In the genomic region with DNA sequence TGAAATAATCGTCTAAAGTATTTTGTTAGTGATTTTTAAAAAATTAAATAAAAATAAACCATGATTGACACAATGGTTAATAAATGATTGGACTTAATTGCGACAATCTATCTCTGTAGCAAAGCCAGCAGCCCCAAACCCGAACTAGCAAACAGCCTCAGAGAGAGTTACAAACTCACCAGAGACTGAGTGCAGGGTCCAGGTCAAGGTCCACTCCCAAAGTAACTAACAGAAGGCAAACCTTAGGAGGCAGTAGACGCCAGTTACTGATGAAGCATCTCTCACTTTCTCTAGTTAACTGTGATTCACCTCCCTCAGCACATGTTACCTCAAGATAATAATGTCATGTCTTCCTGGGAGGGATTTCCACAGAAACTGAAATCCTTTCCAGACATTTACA, we compare ENCODE assay signal across 19 mouse cellular contexts. TPM values are rescaled to one million over a fixed set of nuclear protein-coding genes. Genes with fewer than 3 reads are reported as not detected.
DNase-seq lines count a peak whose midpoint lies in the region; ATAC-seq and TF ChIP-seq lines count a peak whose summit lies in the region.
"Had no signal": no experiment of that assay in that cellular context is flagged by ENCODE, and none has a peak within 500 bp of the region (broad histone marks: within the 10 kb centered on the region; RNA-seq: fewer than 3 reads in every experiment).

No protein-coding gene starts in this region.

- no peak overlapping the region for H3K27ac ChIP-seq in kidney, embryonic 14.5 days (ENCODE audit: low read depth, low read length)
- H3K27ac ChIP-seq in stomach, postnatal 0 days (replicated peaks), result no peak overlapping the region
- H3K27ac ChIP-seq: embryonic facial prominence, embryonic 13.5 days; lung, embryonic 15.5 days; macrophage had no signal

- no peaks in the 10 kb centered on the region for H3K4me1 ChIP-seq in kidney, embryonic 14.5 days (ENCODE audit: control insufficient read depth, insufficient read depth, low read length)
- H3K4me1 ChIP-seq in stomach, postnatal 0 days (replicated peaks; ENCODE audit: control insufficient read depth, insufficient read depth), result no peaks in the 10 kb centered on the region
- H3K4me1 ChIP-seq: lung, embryonic 15.5 days had no signal

- no peaks in the 10 kb centered on the region for H3K36me3 ChIP-seq in kidney, embryonic 14.5 days (ENCODE audit: control insufficient read depth, insufficient read depth, low read length)
- no peaks in the 10 kb centered on the region for H3K36me3 ChIP-seq in stomach, postnatal 0 days (ENCODE audit: control insufficient read depth, insufficient read depth, low read length)
- H3K36me3 ChIP-seq: embryonic facial prominence, embryonic 13.5 days; lung, embryonic 15.5 days had no signal

- WGBS in kidney, embryonic 14.5 days, result 80% methylated on average over 4 of the region's 4 CpGs
- WGBS in stomach, postnatal 0 days, result 59% methylated on average over 4 of the region's 4 CpGs

- H3K9me3 ChIP-seq in kidney, embryonic 14.5 days (ENCODE audit: control insufficient read depth, low read length), result no peaks in the 10 kb centered on the region
- no peaks in the 10 kb centered on the region for H3K9me3 ChIP-seq in stomach, postnatal 0 days (ENCODE audit: control insufficient read depth, low read length)
- H3K9me3 ChIP-seq: embryonic facial prominence, embryonic 13.5 days; lung, embryonic 15.5 days had no signal

- no peak overlapping the region for H3K9ac ChIP-seq in kidney, embryonic 14.5 days (ENCODE audit: low read depth, low read length)
- H3K9ac ChIP-seq in stomach, postnatal 0 days (ENCODE audit: low read length), result no peak overlapping the region
- H3K9ac ChIP-seq: embryonic facial prominence, embryonic 13.5 days; lung, embryonic 15.5 days had no signal

- H3K4me3 ChIP-seq in kidney, embryonic 14.5 days (ENCODE audit: low read length), result no peak overlapping the region
- no peak overlapping the region for H3K4me3 ChIP-seq in stomach, postnatal 0 days (ENCODE audit: low read depth, low read length)
- H3K4me3 ChIP-seq: embryonic facial prominence, embryonic 13.5 days; lung, embryonic 15.5 days had no signal

- ATAC-seq in kidney, embryonic 14.5 days (ENCODE audit: low FRiP score, low TSS enrichment), result peak; percentile 55; the same call in 1 of the 2 replicates
- ATAC-seq in stomach, postnatal 0 days (ENCODE audit: low FRiP score, low TSS enrichment), result peak; percentile 65; the same call in 1 of the 2 replicates
- ATAC-seq: activated CD4-positive, CD25-positive, alpha-beta regulatory T cell, adult 4 months; Patski had no signal

- TF ChIP-seq CTCF in stomach, postnatal 0 days (IDR thresholded peaks at IDR 0.05; ENCODE audit: low read depth), result peak; percentile 23; the same call in 1 of the 2 replicates

- DNase-seq in kidney, adult 11 months, result peak; percentile 84
- DNase-seq in kidney, postnatal 4 days, result peak; percentile 28 to 59
- DNase-seq in stomach, postnatal 0 days (ENCODE audit: low spot score), result no peak
- DNase-seq in heart, adult 9 months (ENCODE audit: low spot score in 2 of 2), result no peak
- DNase-seq in adrenal gland, adult 8-10 months, result no peak
- DNase-seq in heart, postnatal 14 days, result no peak
- DNase-seq: cerebellum, adult 9-11 months; gastrocnemius, postnatal 25 days; heart, postnatal 36 days; left cerebral cortex, postnatal 4 days; thymus, adult 18-20 months had no signal

- no peaks in the 10 kb centered on the region for H3K27me3 ChIP-seq in kidney, embryonic 14.5 days (ENCODE audit: control insufficient read depth, insufficient read depth, low read length)
- H3K27me3 ChIP-seq in stomach, postnatal 0 days (ENCODE audit: control insufficient read depth, insufficient read depth, low read length), result no peaks in the 10 kb centered on the region
- H3K27me3 ChIP-seq: embryonic facial prominence, embryonic 13.5 days; lung, embryonic 15.5 days; Patski had no signal

- TF ChIP-seq EP300 in stomach, postnatal 0 days (optimal IDR thresholded peaks at IDR 0.05), result no peak

- no peak overlapping the region for H3K4me2 ChIP-seq in kidney, embryonic 14.5 days (replicated peaks; ENCODE audit: low read depth, low read length)
- no peak overlapping the region for H3K4me2 ChIP-seq in stomach, postnatal 0 days (replicated peaks; ENCODE audit: low read depth)
- H3K4me2 ChIP-seq: embryonic facial prominence, embryonic 13.5 days; heart, embryonic 11.5 days; lung, embryonic 15.5 days; midbrain, embryonic 11.5 days had no signal

- intact Hi-C loops in heart, postnatal 14 days (cut with DNase I), result no loop called here

RNA-seq across cellular contexts. Expression of a gene that starts 17.7 kb away (rescaled TPM):
- polyA plus RNA-seq in kidney, embryonic 14.5 days (2014; fragmentation: Nextera tagmentation; extraction: Ambion mirVana), result 27.0 and 43.4 TPM in 2 replicates
- 19.8 and 21.7 TPM in 2 replicates for polyA plus RNA-seq in stomach, postnatal 0 days (2015; fragmentation: Nextera tagmentation; extraction: Ambion mirVana)
- 10 to 100 TPM; 20.5 to 41.4 (median 27.8) TPM for total RNA-seq in adrenal gland, adult 8-10 months (2022)
- 1 to 10 TPM; 8.0 to 8.5 TPM for total RNA-seq in heart, postnatal 14 days (2021)
- polyA plus RNA-seq: activated CD4-positive, CD25-positive, alpha-beta regulatory T cell, adult 4 months; macrophage had no signal

Comparison
In these comparisons a context has a peak if more than half of its experiments do, and no peak if none do; other contexts are left out.
1. DNase-seq: peak in kidney, adult 11 months (single experiment) and kidney, postnatal 4 days (2 of 2); none in stomach, postnatal 0 days (single experiment), heart, adult 9 months (0 of 2), adrenal gland, adult 8-10 months (single experiment) and heart, postnatal 14 days (0 of 2).